Mouse (Mus musculus) stomach, embryonic 16.5 days (tissue): ENCODE results near the gene Ak8. TPM values are rescaled to one million over a fixed set of nuclear protein-coding genes. Genes with fewer than 3 reads are reported as not detected.

Source experiments
- ATAC-seq: fragments of 200-750 bp; cut with Nextera tagmentation; 2 replicates; pipeline ENCODE4 v1.8.0; 2017; ENCODE audit warnings: moderate number of reproducible peaks, moderate TSS enrichment; ENCODE audit not compliant: insufficient read depth, low FRiP score
- H3K27ac ChIP-seq: fragments of 300-500 bp; sonication (generic); 2 replicates; pipeline ENCODE4 v1.5.1; 2014; ENCODE audit warnings: low read length
- H3K27me3 ChIP-seq: fragments of 300-500 bp; sonication (generic); 2 replicates; pipeline ENCODE4 v1.6.1; 2014; ENCODE audit warnings: low read length, control low read depth, mixed read lengths; ENCODE audit not compliant: control insufficient read depth, insufficient read depth
- H3K36me3 ChIP-seq: fragments of 300-500 bp; sonication (generic); 2 replicates; pipeline ENCODE4 v1.6.1; 2014; ENCODE audit warnings: low read length; ENCODE audit not compliant: control insufficient read depth, insufficient read depth
- H3K4me1 ChIP-seq: fragments of 300-500 bp; sonication (generic); 2 replicates; pipeline ENCODE4 v1.6.1; 2014; ENCODE audit warnings: low read length, control low read depth, mixed read lengths; ENCODE audit not compliant: control insufficient read depth, insufficient read depth
- H3K4me2 ChIP-seq: fragments of 300-500 bp; sonication (generic); 2 replicates; pipeline ENCODE4 v1.6.1; 2014; ENCODE audit warnings: low read depth, low read length, mixed read lengths
- H3K4me3 ChIP-seq: fragments of 300-500 bp; sonication (generic); replicated peaks from 2 replicates; pipeline ENCODE4 v1.5.1; 2014; ENCODE audit warnings: mild to moderate bottlenecking, low read length
- H3K9ac ChIP-seq: fragments of 300-500 bp; sonication (generic); 2 replicates; pipeline ENCODE4 v1.6.1; 2014; ENCODE audit warnings: low read length
- H3K9me3 ChIP-seq: fragments of 300-500 bp; sonication (generic); replicated peaks from 2 replicates; pipeline ENCODE4 v1.6.1; 2016; ENCODE audit warnings: low read length, control low read depth; ENCODE audit not compliant: control insufficient read depth
- WGBS: fragments of 180-500 bp; shearing (Covaris S2); extraction: QIAGEN DNeasy Blood & Tissue Kit; methylation state at CpG from one replicate; pipeline ENCODE4 v1.1.7; 2014; 5-methylcytosine and 5-hydroxymethylcytosine counted together
- polyA plus RNA-seq: library from polyadenylated mRNA; unstranded; fragments of >200 nt; fragmentation: Nextera tagmentation; extraction: Ambion mirVana; gene quantifications from 2 replicates; pipeline ENCODE4 v1.2.1, GENCODE M21; 2015

Gene Ak8
- polyA plus RNA-seq = 0.46 and 1.2 TPM in 2 replicates

- no peaks in the 10 kb centered on the region for H3K36me3 ChIP-seq
- H3K4me3 ChIP-seq = peak within 1 kb of the TSS; percentile 70
- peak within 1 kb of the TSS; percentile 91 for H3K4me2 ChIP-seq
- peak within 1 kb of the TSS; percentile 83 for H3K9ac ChIP-seq
- peaks cover 7% of the 10 kb centered on the region; the same call in 1 of the 2 replicates for H3K4me1 ChIP-seq
- H3K9me3 ChIP-seq = no peaks in the 10 kb centered on the region
- ATAC-seq = peak; percentile 79
- H3K27me3 ChIP-seq = no peaks in the 10 kb centered on the region
- peak within 1 kb of the TSS; percentile 50; the same call in 1 of the 2 replicates for H3K27ac ChIP-seq
- WGBS = 1% methylated on average over 53 of the region's 53 CpGs
These were observed at the start of gene Ak8, which contains the start of gene Spaca9 for GRCm38 (mm10) chr2:28699361-28700335. Gene Ak8, plus strand, starts transcription at chr2:28700164. Gene Spaca9, minus strand, starts transcription at chr2:28699727.

GRCm38 (mm10) chr2:28650526-28650925 lies 49.4 kb upstream of the Ak8 start:
- ATAC-seq = no peak
- H3K9ac ChIP-seq = no peak overlapping the region

GRCm38 (mm10) chr2:28653351-28653750 lies 46.6 kb upstream of the Ak8 start:
- H3K27me3 ChIP-seq = no peaks in the 10 kb centered on the region
- no peak overlapping the region for H3K4me2 ChIP-seq
- no peak for ATAC-seq
- H3K4me3 ChIP-seq = no peak overlapping the region
- no peaks in the 10 kb centered on the region; the same call in 1 of the 2 replicates for H3K36me3 ChIP-seq
- H3K4me1 ChIP-seq = no peaks in the 10 kb centered on the region
- no peaks in the 10 kb centered on the region for H3K9me3 ChIP-seq
- no peak overlapping the region for H3K27ac ChIP-seq
- no peak overlapping the region for H3K9ac ChIP-seq
- WGBS = 94% methylated on average over 7 of the region's 7 CpGs

More at GRCm38 (mm10) chr2:28650526-28650925, 49.4 kb upstream of the Ak8 start:
- Histone ChIP-seq H3K4me2 (no peak overlapping the region), H3K27me3 (no peaks in the 10 kb centered on the region), H3K9me3 (no peaks in the 10 kb centered on the region), H3K27ac (no peak overlapping the region), H3K4me3 (no peak overlapping the region), H3K4me1 (no peaks in the 10 kb centered on the region), H3K36me3 (no peaks in the 10 kb centered on the region; the same call in 1 of the 2 replicates)

- H3K4me3 ChIP-seq = no peak overlapping the region
- H3K9me3 ChIP-seq = no peaks in the 10 kb centered on the region
- no peaks in the 10 kb centered on the region for H3K27me3 ChIP-seq
- no peak overlapping the region for H3K9ac ChIP-seq
- no peak for ATAC-seq
- H3K4me1 ChIP-seq = no peaks in the 10 kb centered on the region
- H3K4me2 ChIP-seq = no peak overlapping the region
- 65% methylated on average over 2 of the region's 2 CpGs for whole genome bisulfite sequencing
- H3K36me3 ChIP-seq = no peaks in the 10 kb centered on the region; the same call in 1 of the 2 replicates
- no peak overlapping the region for H3K27ac ChIP-seq
These were observed 45.7 kb upstream of the Ak8 start for GRCm38 (mm10) chr2:28654295-28654694.

GRCm38 (mm10) chr2:28656216-28656615 lies 43.7 kb upstream of the Ak8 start:
- WGBS = 74% methylated on average over 8 of the region's 8 CpGs
- no peak overlapping the region for H3K4me2 ChIP-seq
- no peaks in the 10 kb centered on the region for H3K27me3 ChIP-seq
- no peak overlapping the region for H3K9ac ChIP-seq
- ATAC-seq = no peak
- H3K27ac ChIP-seq = no peak overlapping the region
- no peaks in the 10 kb centered on the region for H3K4me1 ChIP-seq
- H3K4me3 ChIP-seq = no peak overlapping the region
- H3K36me3 ChIP-seq = no peaks in the 10 kb centered on the region; the same call in 1 of the 2 replicates
- H3K9me3 ChIP-seq = no peaks in the 10 kb centered on the region

- Histone ChIP-seq H3K36me3 (no peaks in the 10 kb centered on the region), H3K4me1 (no peaks in the 10 kb centered on the region), H3K4me3 (no peak overlapping the region), H3K27me3 (no peaks in the 10 kb centered on the region), H3K4me2 (no peak overlapping the region), H3K9me3 (no peaks in the 10 kb centered on the region), H3K27ac (no peak overlapping the region), H3K9ac (no peak overlapping the region)
- no peak for ATAC-seq
- WGBS = 92% methylated on average over 3 of the region's 3 CpGs
These were observed 37.1 kb upstream of the Ak8 start for GRCm38 (mm10) chr2:28662891-28663290.

GRCm38 (mm10) chr2:28665818-28666217 lies 34.1 kb upstream of the Ak8 start:
- Histone ChIP-seq H3K36me3 (no peaks in the 10 kb centered on the region), H3K9me3 (no peaks in the 10 kb centered on the region), H3K4me2 (no peak overlapping the region), H3K27me3 (no peaks in the 10 kb centered on the region), H3K9ac (no peak overlapping the region), H3K4me3 (no peak overlapping the region), H3K27ac (no peak overlapping the region), H3K4me1 (no peaks in the 10 kb centered on the region)
- WGBS = 65% methylated on average over 3 of the region's 3 CpGs
- no peak for ATAC-seq

GRCm38 (mm10) chr2:28671438-28671837 lies 28.5 kb upstream of the Ak8 start:
- H3K9ac ChIP-seq = no peak overlapping the region
- H3K9me3 ChIP-seq = no peaks in the 10 kb centered on the region
- H3K36me3 ChIP-seq = peaks cover 5% of the 10 kb centered on the region; the same call in 1 of the 2 replicates
- no peaks in the 10 kb centered on the region for H3K27me3 ChIP-seq
- ATAC-seq = no peak
- no peak overlapping the region for H3K27ac ChIP-seq
- no peak overlapping the region for H3K4me2 ChIP-seq
- WGBS = 80% methylated on average over 2 of the region's 2 CpGs
- H3K4me1 ChIP-seq = no peaks in the 10 kb centered on the region
- no peak overlapping the region for H3K4me3 ChIP-seq

GRCm38 (mm10) chr2:28676005-28676404 lies 24.0 kb upstream of the Ak8 start:
- Histone ChIP-seq H3K9me3 (no peaks in the 10 kb centered on the region), H3K27me3 (no peaks in the 10 kb centered on the region), H3K4me2 (no peak overlapping the region), H3K9ac (no peak overlapping the region), H3K36me3 (peaks cover 5% of the 10 kb centered on the region), H3K4me3 (no peak overlapping the region), H3K27ac (peak overlapping the region; percentile 43; the same call in 1 of the 2 replicates), H3K4me1 (no peaks in the 10 kb centered on the region)
- ATAC-seq = peak; percentile 85
- WGBS = 79% methylated on average over 8 of the region's 8 CpGs
